Mouse (Mus musculus): ENCODE results near the gene Slitrk5. TPM values are rescaled to one million over a fixed set of nuclear protein-coding genes. Genes with fewer than 3 reads are reported as not detected.
"Not testable (repeated sequence)": the region's sequence is repeated elsewhere in the genome, so short reads cannot be mapped to it uniquely, and the experiment has no call there.

Slitrk5 gene
- polyA plus RNA-seq, 1 experiment, result 13.2 TPM

DNA sequence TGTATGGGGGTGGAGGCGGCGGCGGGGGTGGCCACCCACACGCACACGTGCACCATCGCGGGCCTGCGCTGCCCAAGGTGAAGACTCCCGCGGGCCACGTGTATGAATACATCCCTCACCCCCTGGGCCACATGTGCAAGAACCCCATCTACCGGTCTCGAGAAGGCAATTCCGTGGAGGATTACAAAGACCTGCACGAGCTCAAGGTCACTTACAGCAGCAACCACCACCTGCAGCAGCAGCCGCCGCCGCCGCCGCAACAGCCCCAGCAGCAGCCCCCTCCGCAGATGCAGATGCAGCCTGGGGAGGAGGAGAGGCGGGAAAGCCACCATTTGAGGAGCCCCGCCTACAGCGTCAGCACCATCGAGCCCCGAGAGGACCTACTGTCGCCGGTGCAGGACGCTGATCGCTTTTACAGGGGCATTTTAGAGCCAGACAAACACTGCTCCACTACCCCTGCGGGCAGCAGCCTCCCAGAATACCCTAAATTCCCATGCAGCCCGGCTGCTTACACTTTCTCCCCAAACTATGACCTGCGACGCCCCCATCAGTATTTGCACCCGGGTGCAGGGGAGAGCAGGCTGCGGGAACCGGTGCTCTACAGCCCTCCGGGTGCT, 6.3 kb downstream of the Slitrk5 start:
- Histone ChIP-seq H3K27ac (ENCODE audit: insufficient read depth, low read length) (no peak overlapping the region), H3K27me3 (ENCODE audit: control insufficient read depth, insufficient read depth, low read length) (no peaks in the 10 kb centered on the region), H3K4me1 (ENCODE audit: control insufficient read depth, insufficient read depth, low read length) (0 out of 2 replicates have a peak, but pooled peaks cover 8% of the 10 kb centered on the region), H3K4me3 (replicated peaks; ENCODE audit: insufficient read depth, low read depth, low read length) (peak overlapping the region; percentile 64)
- no peak for TF ChIP-seq POLR2A (IDR thresholded peaks at IDR 0.05; ENCODE audit: borderline replicate concordance, insufficient read depth, low read length)
- TF ChIP-seq CTCF (IDR thresholded peaks at IDR 0.05; ENCODE audit: borderline replicate concordance, insufficient read depth, low read depth, low read length), result no peak
- WGBS, result 3% methylated on average over 38 of the region's 38 CpGs
- peak; percentile 30 to 46 for DNase-seq

DNA sequence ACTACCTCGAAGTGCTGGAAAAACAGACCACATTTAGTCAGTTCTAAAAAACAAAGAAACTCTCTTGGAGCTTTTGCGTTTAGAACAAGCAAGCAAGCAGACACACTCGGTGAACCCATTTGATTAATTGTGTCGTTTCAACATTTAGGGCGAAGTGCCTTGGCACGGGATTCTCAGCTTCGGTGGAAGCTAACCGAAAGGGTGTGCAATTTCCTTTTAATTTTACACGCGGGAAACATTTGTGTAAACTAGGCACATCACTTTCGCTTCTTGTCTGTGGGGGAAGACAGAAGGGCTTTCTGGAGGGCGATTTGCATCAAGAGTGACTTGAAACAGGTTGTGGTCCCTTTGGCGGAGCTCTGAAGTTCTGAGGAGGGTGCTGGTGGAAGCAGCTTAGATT, 6.9 kb downstream of the Slitrk5 start:
- TF ChIP-seq CTCF (IDR thresholded peaks at IDR 0.05; ENCODE audit: borderline replicate concordance, insufficient read depth, low read depth, low read length) (no peak), POLR2A (IDR thresholded peaks at IDR 0.05; ENCODE audit: borderline replicate concordance, insufficient read depth, low read length) (no peak)

DNA sequence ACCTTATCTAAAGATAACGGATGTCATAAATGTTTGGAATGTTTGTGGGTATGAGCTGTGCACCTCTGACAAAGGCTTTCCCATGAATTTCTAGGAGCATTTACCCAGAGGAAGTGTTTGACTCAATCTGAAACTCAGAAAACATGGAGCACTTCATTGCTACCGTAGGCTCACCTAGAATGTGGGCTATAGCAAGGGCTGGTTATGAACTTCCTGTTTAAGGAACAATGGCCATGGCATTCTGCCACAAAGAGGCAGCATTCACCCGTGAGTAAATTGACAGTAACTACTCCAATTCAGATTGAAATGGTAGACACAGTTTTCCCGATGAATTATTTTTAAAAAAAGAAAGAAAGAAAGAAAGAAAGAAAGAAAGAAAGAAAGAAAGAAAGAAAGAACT, 8.6 kb downstream of the Slitrk5 start:
- Histone ChIP-seq H3K4me3 (replicated peaks; ENCODE audit: insufficient read depth, low read depth, low read length) (no peak overlapping the region), H3K4me1 (ENCODE audit: control insufficient read depth, insufficient read depth, low read length) (0 out of 2 replicates have a peak, but pooled peaks cover 8% of the 10 kb centered on the region), H3K27me3 (ENCODE audit: control insufficient read depth, insufficient read depth, low read length) (no peaks in the 10 kb centered on the region), H3K27ac (ENCODE audit: insufficient read depth, low read length) (no peak overlapping the region)
- DNase-seq, result no peak
- TF ChIP-seq POLR2A (IDR thresholded peaks at IDR 0.05; ENCODE audit: borderline replicate concordance, insufficient read depth, low read length), result no peak
- TF ChIP-seq CTCF (IDR thresholded peaks at IDR 0.05; ENCODE audit: borderline replicate concordance, insufficient read depth, low read depth, low read length), result no peak
- 62% methylated on average over 4 of the region's 4 CpGs for WGBS

More for the DNA sequence above, 6.9 kb downstream of the Slitrk5 start:
- Histone ChIP-seq H3K27ac (ENCODE audit: insufficient read depth, low read length) (no peak overlapping the region), H3K4me1 (ENCODE audit: control insufficient read depth, insufficient read depth, low read length) (0 out of 2 replicates have a peak, but pooled peaks cover 8% of the 10 kb centered on the region), H3K4me3 (replicated peaks; ENCODE audit: insufficient read depth, low read depth, low read length) (peak overlapping the region; percentile 64), H3K27me3 (ENCODE audit: control insufficient read depth, insufficient read depth, low read length) (no peaks in the 10 kb centered on the region)
- peak in 1 of 2 experiments; percentile 17 for DNase-seq
- WGBS, result 12% methylated on average over 13 of the region's 13 CpGs

DNA sequence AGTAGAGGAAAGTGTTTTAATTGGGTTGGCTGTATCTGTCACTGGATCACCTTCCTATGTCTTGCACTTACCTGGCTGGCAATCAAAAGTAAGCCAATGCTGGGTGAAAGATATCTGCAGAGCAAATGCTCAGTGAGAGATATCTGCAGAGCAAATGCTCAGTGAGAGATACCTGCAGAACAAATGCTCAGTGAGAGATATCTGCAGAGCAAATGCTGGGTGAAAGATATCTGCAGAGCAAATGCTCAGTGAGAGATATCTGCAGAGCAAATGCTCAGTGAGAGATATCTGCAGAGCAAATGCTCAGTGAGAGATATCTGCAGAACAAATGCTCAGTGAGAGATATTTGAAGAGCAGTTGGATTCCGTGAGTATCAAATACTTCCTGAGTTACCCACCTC, 15.2 kb downstream of the Slitrk5 start:
- not testable (repeated sequence) for H3K4me3 ChIP-seq (replicated peaks; ENCODE audit: insufficient read depth, low read depth, low read length); H3K4me1 ChIP-seq (ENCODE audit: control insufficient read depth, insufficient read depth, low read length); H3K27me3 ChIP-seq (ENCODE audit: control insufficient read depth, insufficient read depth, low read length); H3K27ac ChIP-seq (ENCODE audit: insufficient read depth, low read length); DNase-seq
- 77% methylated on average over 1 of the region's 1 CpGs for WGBS

DNA sequence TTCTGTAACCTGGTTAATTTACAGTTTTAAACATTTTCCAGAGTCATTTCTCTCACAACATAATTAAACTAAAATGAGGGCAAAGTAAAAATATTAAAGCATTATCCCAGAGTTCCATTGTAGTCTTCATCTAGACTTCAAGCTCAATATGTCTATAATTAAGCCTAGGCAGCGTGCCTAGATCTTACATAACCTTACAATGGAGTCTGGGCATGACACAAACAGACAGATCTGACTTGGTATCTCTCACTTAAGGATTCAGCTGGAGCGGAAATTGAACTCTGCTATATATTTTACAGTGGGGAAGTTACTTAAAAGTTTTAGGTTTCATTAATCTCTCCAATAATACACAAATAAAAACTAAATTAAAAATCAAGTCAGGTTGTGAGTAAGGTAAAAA, 54.9 kb downstream of the Slitrk5 start:
- Histone ChIP-seq H3K27ac (ENCODE audit: insufficient read depth, low read length) (no peak overlapping the region), H3K4me3 (replicated peaks; ENCODE audit: insufficient read depth, low read depth, low read length) (no peak overlapping the region), H3K27me3 (ENCODE audit: control insufficient read depth, insufficient read depth, low read length) (no peaks in the 10 kb centered on the region), H3K4me1 (ENCODE audit: control insufficient read depth, insufficient read depth, low read length) (no peaks in the 10 kb centered on the region)
- 57% methylated on average over 2 of the region's 2 CpGs for WGBS
- peak in 1 of 2 experiments; percentile 35 for DNase-seq
- TF ChIP-seq POLR2A (IDR thresholded peaks at IDR 0.05; ENCODE audit: borderline replicate concordance, insufficient read depth, low read length) (no peak), CTCF (IDR thresholded peaks at IDR 0.05; ENCODE audit: borderline replicate concordance, insufficient read depth, low read depth, low read length) (no peak)

All from cerebellum, adult 2 months (tissue).